Mouse (Mus musculus) midbrain, embryonic 16.5 days (tissue): Measurements from ENCODE around the gene Tex21. TPM values are rescaled to one million over a fixed set of nuclear protein-coding genes. Genes with fewer than 3 reads are reported as not detected.

ENCODE experiments used
- ATAC-seq: fragments of 200-750 bp; cut with Nextera tagmentation; 2 replicates; pipeline ENCODE4 v1.8.0; 2017; ENCODE audit warnings: moderate TSS enrichment
- H3K27ac ChIP-seq: fragments of 300-500 bp; sonication (generic); 2 replicates; pipeline ENCODE4 v1.5.1; 2014; ENCODE audit warnings: mild to moderate bottlenecking, low read length, mixed read lengths
- H3K27me3 ChIP-seq: fragments of 300-500 bp; sonication (generic); 2 replicates; pipeline ENCODE4 v1.6.1; 2014; ENCODE audit warnings: low read depth, low read length, mixed read lengths; ENCODE audit not compliant: control insufficient read depth, insufficient read depth
- H3K36me3 ChIP-seq: fragments of 300-500 bp; sonication (generic); 2 replicates; pipeline ENCODE4 v1.6.1; 2014; ENCODE audit warnings: mild to moderate bottlenecking, low read length, moderate library complexity, mixed read lengths; ENCODE audit not compliant: control insufficient read depth, insufficient read depth
- H3K4me1 ChIP-seq: fragments of 300-500 bp; sonication (generic); 2 replicates; pipeline ENCODE4 v1.6.1; 2014; ENCODE audit warnings: mild to moderate bottlenecking, low read length, mixed read lengths; ENCODE audit not compliant: control insufficient read depth, insufficient read depth
- H3K4me2 ChIP-seq: fragments of 300-500 bp; sonication (generic); 2 replicates; pipeline ENCODE4 v1.6.1; 2014; ENCODE audit warnings: mild to moderate bottlenecking, low read length, mixed read lengths
- H3K4me3 ChIP-seq: fragments of 300-500 bp; sonication (generic); 2 replicates; pipeline ENCODE4 v1.5.1; 2014; ENCODE audit warnings: low read depth, mild to moderate bottlenecking, low read length, moderate library complexity, mixed read lengths
- H3K9ac ChIP-seq: fragments of 300-500 bp; sonication (generic); 2 replicates; pipeline ENCODE4 v1.6.1; 2014; ENCODE audit warnings: low read depth, low read length, mixed read lengths
- H3K9me3 ChIP-seq: fragments of 300-500 bp; sonication (generic); replicated peaks from 2 replicates; pipeline ENCODE4 v1.6.1; 2014; ENCODE audit warnings: mild to moderate bottlenecking, low read length, mixed read lengths; ENCODE audit not compliant: control insufficient read depth, poor library complexity, severe bottlenecking
- WGBS: fragments of 180-500 bp; shearing (Covaris S2); extraction: QIAGEN DNeasy Blood & Tissue Kit; methylation state at CpG from one replicate; pipeline ENCODE4 v1.1.7; 2014; 5-methylcytosine and 5-hydroxymethylcytosine counted together
- polyA plus RNA-seq: library from polyadenylated mRNA; unstranded; fragments of >200 nt; fragmentation: Nextera tagmentation; extraction: Ambion mirVana; gene quantifications from 2 replicates; pipeline ENCODE4 v1.2.1, GENCODE M21; 2015

Gene Tex21
- polyA plus RNA-seq, 1 experiment from 2014 or later, result not detected

- H3K4me1 ChIP-seq, result no peaks in the 10 kb centered on the region; the same call in 1 of the 2 replicates
- no peak overlapping the region for H3K4me2 ChIP-seq
- no peak for ATAC-seq
- H3K4me3 ChIP-seq, result no peak overlapping the region
- H3K36me3 ChIP-seq, result peaks cover 10% of the 10 kb centered on the region
- no peak overlapping the region for H3K9ac ChIP-seq
- WGBS, result 92% methylated on average over 2 of the region's 2 CpGs
- H3K27ac ChIP-seq, result no peak overlapping the region
- H3K9me3 ChIP-seq, result no peaks in the 10 kb centered on the region
- H3K27me3 ChIP-seq, result no peaks in the 10 kb centered on the region
These were observed 34.6 kb upstream of the Tex21 start for GRCm38 (mm10) chr12:76281111-76281660.

GRCm38 (mm10) chr12:76280556-76280955 is 34.0 kb upstream of the Tex21 start:
- no peak overlapping the region for H3K4me3 ChIP-seq
- H3K4me1 ChIP-seq, result no peaks in the 10 kb centered on the region; the same call in 1 of the 2 replicates
- peaks cover 10% of the 10 kb centered on the region for H3K36me3 ChIP-seq
- no peaks in the 10 kb centered on the region for H3K27me3 ChIP-seq
- no peak overlapping the region for H3K4me2 ChIP-seq
- H3K9me3 ChIP-seq, result no peaks in the 10 kb centered on the region
- no peak overlapping the region for H3K27ac ChIP-seq
- no peak for ATAC-seq
- 82% methylated on average over 9 of the region's 9 CpGs for WGBS
- no peak overlapping the region for H3K9ac ChIP-seq

GRCm38 (mm10) chr12:76278209-76278608 is 31.7 kb upstream of the Tex21 start:
- Histone ChIP-seq H3K4me3 (no peak overlapping the region), H3K27me3 (no peaks in the 10 kb centered on the region), H3K9me3 (no peaks in the 10 kb centered on the region), H3K36me3 (peaks cover 2% of the 10 kb centered on the region; the same call in 1 of the 2 replicates), H3K4me1 (no peaks in the 10 kb centered on the region; the same call in 1 of the 2 replicates), H3K9ac (no peak overlapping the region), H3K4me2 (no peak overlapping the region), H3K27ac (no peak overlapping the region)
- 77% methylated on average over 6 of the region's 6 CpGs for WGBS
- ATAC-seq, result no peak

- H3K27ac ChIP-seq, result no peak overlapping the region
- H3K4me2 ChIP-seq, result no peak overlapping the region
- no peaks in the 10 kb centered on the region for H3K4me1 ChIP-seq
- WGBS, result 93% methylated on average over 10 of the region's 10 CpGs
- H3K9ac ChIP-seq, result no peak overlapping the region
- no peak overlapping the region for H3K4me3 ChIP-seq
- no peaks in the 10 kb centered on the region for H3K27me3 ChIP-seq
- H3K36me3 ChIP-seq, result no peaks in the 10 kb centered on the region
- ATAC-seq, result no peak
- H3K9me3 ChIP-seq, result no peaks in the 10 kb centered on the region
These were observed 26.3 kb upstream of the Tex21 start for GRCm38 (mm10) chr12:76272610-76273524.

- Histone ChIP-seq H3K36me3 (no peaks in the 10 kb centered on the region), H3K27me3 (no peaks in the 10 kb centered on the region), H3K27ac (no peak overlapping the region), H3K9ac (no peak overlapping the region), H3K4me2 (no peak overlapping the region), H3K4me1 (no peaks in the 10 kb centered on the region), H3K9me3 (no peaks in the 10 kb centered on the region), H3K4me3 (no peak overlapping the region)
- 91% methylated on average over 6 of the region's 6 CpGs for WGBS
- ATAC-seq, result no peak
These were observed 25.0 kb upstream of the Tex21 start for GRCm38 (mm10) chr12:76271516-76271915.

GRCm38 (mm10) chr12:76269196-76269595 is 22.6 kb upstream of the Tex21 start:
- Histone ChIP-seq H3K9ac (no peak overlapping the region), H3K36me3 (no peaks in the 10 kb centered on the region), H3K27ac (no peak overlapping the region), H3K27me3 (no peaks in the 10 kb centered on the region), H3K4me1 (no peaks in the 10 kb centered on the region), H3K4me3 (no peak overlapping the region), H3K4me2 (no peak overlapping the region), H3K9me3 (no peaks in the 10 kb centered on the region)
- ATAC-seq, result no peak
- 80% methylated on average over 7 of the region's 7 CpGs for WGBS

- Histone ChIP-seq H3K27ac (no peak overlapping the region), H3K36me3 (no peaks in the 10 kb centered on the region), H3K9ac (no peak overlapping the region), H3K4me3 (no peak overlapping the region), H3K4me2 (no peak overlapping the region), H3K4me1 (no peaks in the 10 kb centered on the region), H3K27me3 (no peaks in the 10 kb centered on the region), H3K9me3 (no peaks in the 10 kb centered on the region)
- ATAC-seq, result no peak
- WGBS, result 78% methylated on average over 10 of the region's 10 CpGs
These were observed 22.1 kb upstream of the Tex21 start for GRCm38 (mm10) chr12:76268686-76269085.

- H3K27ac ChIP-seq, result no peak overlapping the region
- 70% methylated on average over 9 of the region's 9 CpGs for WGBS
- no peak for ATAC-seq
These were observed 20.3 kb upstream of the Tex21 start for GRCm38 (mm10) chr12:76266875-76267274.

GRCm38 (mm10) chr12:76265001-76265400 is 18.5 kb upstream of the Tex21 start:
- no peak for ATAC-seq
- Histone ChIP-seq H3K9ac (no peak overlapping the region), H3K36me3 (no peaks in the 10 kb centered on the region), H3K27me3 (no peaks in the 10 kb centered on the region), H3K4me2 (no peak overlapping the region; the same call in 1 of the 2 replicates), H3K4me3 (no peak overlapping the region), H3K9me3 (no peaks in the 10 kb centered on the region), H3K27ac (0 out of 2 replicates have a peak overlapping the region, but pooled peaks have one; percentile 28), H3K4me1 (no peaks in the 10 kb centered on the region)
- 86% methylated on average over 6 of the region's 6 CpGs for WGBS

More at GRCm38 (mm10) chr12:76266875-76267274, 20.3 kb upstream of the Tex21 start:
- Histone ChIP-seq H3K27me3 (no peaks in the 10 kb centered on the region), H3K36me3 (no peaks in the 10 kb centered on the region), H3K4me1 (no peaks in the 10 kb centered on the region), H3K4me3 (no peak overlapping the region), H3K9me3 (no peaks in the 10 kb centered on the region), H3K9ac (no peak overlapping the region), H3K4me2 (no peak overlapping the region)
